Mouse (Mus musculus) embryo, embryonic 11 days (tissue): ENCODE results near the gene Pwwp2b.

Source experiments
- DNase-seq: peaks from one replicate; pipeline ENCODE4 v3.0.0-alpha.2; 2015

Pwwp2b gene

DNA sequence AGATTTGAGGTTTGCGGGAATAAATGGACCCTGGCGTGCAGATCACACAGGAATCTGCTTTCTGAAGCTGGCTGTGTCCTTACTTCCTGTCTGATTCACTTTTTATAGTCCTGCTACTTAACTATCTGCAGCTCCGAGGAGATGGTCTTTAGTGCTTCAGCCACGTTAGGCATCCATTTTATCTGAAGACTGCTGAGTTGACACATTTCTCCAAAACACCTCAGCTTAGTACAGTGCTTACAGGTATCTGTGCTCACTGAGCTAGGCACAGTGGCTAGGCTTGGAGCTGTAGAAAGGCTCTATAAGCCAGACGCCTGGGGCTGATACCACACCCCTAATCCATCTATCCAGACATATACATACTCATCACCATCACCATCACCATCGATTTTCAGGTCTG is 17.4 kb downstream of the Pwwp2b start:
- DNase-seq = no peak

DNA sequence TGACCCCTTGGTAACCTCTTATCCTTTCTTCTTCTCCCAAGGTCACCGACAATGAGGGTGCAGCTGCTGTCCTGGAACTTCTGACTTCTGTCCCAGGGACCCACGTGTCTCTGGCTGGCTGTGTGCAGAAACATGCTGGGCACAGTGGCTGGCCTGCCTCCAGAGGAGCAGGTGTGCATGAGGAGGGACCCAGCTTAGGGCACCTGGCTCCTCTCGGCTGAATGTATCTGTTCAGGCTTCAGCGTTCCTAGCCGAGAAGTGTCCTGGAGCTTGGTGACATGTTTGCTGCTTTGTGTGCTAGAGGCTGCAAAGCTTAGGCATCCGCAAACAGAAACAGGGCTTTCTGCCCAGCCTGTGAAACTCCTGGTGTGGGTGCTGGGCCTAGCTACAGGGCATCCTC is 18.1 kb downstream of the Pwwp2b start:
- DNase-seq = no peak

DNA sequence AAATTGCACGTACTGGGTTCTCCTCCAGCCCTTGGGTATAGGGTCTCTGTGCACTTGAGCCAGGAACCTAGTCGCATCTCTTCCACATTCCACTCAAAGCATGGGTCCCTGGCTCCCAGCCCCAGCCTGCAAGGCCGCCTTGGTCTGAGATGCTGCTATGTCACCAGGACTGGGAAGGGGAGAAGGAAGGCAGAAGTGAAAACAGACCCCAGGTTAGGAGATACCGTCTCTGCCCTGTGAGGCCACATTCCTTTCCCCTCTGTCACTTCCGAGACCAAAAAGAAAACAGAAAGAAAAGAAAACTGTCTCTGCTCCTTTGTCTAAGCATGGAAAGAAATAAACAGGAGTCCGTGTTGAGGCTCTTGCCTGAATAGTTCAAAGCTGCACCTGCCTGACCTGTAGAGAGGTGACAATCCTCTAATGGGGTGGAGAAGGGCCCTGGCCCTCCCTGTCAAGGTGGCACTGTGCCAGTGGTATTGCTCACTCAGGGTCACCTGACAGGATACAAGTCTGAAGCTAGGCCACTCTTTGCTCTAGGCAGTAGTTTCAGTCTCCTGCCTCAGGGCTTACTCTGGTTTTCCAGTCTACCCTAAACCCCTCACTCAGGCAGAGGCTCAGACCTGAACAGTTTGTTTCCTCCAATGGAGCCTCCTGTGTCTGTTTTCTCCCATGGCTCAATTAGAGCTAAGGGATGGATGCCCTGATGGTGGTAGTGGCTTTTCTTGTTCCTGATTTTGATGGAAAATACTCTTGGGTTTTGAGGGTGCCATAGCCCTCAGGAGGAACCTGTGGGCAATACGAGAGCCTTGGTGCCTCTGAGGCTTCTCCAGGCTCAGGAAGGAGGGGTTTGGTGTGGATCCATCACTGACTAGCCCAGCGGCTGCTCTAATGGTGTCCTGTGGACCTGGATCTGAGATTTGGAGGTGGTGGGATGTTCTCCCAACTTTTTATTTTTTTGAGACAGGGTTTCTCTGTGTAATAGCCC is 18.9 kb downstream of the Pwwp2b start:
- no peak for DNase-seq

DNA sequence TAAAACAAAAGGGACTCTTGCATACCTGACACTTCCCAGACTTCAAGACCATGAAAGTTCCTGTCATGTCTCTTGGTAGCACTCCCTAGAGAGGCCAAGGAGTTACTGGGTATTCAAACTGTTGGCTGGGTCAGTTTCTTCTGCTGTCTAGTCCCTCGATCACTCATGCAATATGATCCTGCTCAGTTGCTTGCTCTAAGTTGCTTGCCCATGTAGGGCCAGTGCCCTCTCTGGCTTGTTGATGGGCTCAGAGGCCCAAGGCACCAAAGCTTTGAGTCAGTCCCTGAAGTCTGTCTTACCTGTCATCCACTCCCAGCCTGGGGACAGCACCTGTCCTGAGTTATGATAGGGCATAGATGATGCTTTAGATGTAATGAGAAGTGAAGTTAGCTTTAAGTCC is 22.5 kb downstream of the Pwwp2b start:
- DNase-seq = no peak

DNA sequence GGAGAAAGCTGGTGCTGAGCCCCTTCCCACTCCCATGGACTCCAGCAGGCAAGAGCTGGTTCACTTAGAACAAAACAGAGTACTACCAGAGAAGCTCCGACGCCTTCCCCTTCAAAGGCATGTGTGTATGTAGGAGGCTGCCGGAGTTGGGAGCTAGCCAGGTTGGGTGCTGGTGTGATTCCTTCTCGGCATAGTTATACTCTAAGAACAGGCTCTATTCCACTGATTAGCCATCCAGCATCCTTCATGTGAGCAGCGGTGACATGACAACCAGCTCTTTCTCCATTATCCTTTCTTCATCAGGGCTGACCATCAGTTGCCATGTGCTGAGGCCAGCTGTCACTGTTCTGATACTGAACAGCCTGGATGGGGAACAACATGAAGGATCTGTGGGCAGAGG is 23.6 kb downstream of the Pwwp2b start:
- no peak for DNase-seq

DNA sequence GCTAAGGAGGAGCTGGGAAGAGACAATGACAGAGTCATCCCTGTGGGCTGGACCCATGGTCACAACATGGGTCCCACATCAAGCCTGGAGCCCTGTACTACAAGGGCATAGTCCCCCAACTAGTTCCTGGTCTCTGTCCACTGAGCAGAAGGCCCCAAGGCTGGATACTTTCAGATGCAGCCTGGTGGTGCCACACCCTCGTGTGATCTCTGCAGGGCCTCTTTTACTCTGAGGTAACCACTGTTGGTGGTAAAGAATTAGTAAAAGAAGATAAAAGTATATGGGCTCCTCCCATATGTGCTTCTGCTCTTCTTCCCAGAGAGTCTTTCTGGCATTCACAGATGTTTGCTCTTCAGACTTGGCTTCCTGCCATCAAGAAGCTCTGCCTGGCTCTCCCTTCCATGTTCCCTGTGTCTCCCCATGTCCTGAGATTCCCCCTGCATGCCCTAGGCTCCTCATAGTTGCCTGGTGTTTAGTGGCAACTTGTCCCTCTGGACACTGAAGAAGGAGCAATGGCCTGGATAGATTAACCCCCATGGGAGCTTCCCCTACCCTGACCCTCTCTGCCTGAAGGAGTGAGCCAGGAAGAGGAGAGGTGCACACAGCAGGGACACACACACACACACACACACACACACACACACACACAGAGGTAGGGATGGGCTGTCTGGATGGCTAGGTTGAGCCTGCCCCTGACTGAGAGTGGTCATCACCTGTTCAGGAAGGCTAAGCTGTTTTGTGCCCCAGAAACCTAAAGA is 24.5 kb downstream of the Pwwp2b start:
- DNase-seq = no peak

DNA sequence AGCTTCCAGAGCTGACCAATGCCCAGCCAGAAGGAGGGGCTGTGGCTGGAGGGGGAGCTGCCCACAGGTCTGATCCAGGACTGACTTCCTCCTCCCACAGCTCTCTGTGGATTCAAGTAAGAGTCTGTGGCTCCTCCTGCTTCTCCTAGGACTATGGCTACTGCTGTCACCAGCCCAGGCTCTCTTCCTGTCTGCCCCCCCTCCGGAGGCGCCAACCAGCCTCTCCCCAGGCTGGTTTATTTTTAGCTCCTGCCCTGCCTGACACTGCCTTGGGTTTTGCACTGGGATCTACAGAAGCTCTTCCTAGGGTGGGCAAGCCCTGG is 25.1 kb downstream of the Pwwp2b start:
- peak; percentile 29 for DNase-seq

DNA sequence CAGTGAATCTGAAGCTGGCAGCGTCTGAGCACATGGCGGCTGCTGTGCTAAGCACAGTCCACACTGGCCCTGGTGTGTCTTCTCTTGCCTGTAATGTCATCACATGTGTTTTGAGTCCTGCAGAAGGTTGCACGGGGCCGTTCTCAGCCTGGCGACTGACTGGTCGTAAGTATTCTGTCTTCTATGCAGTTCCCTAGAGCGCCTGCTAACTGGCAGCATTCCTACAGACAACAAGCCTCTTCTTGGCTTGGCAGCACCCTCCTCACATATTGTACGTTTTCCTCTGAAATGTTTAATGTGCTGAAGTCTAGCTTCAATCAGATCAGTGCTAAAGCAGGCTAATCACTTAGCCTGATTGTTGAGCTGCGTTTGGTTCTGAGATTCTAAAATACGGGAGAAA is 27.3 kb downstream of the Pwwp2b start:
- no peak for DNase-seq

DNA sequence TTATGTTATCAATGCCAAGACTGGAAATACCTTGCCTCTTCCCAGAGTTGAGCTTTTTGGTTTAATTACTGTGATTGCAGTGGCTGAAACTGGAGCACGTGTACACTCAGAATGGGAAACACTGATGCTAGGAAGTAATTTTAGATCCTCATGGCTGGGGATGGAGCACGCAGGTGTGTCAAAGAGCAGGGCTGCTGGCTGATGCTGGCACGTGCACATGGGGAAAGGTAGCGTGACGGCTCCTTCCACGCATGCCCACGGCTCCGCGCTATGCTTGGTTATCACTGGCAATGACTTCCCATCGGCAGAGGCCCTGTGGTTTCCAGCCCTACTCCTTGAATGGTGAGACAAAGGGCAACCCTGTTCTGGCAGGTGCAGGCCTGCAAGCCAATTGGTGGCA is 27.9 kb downstream of the Pwwp2b start:
- DNase-seq = no peak

DNA sequence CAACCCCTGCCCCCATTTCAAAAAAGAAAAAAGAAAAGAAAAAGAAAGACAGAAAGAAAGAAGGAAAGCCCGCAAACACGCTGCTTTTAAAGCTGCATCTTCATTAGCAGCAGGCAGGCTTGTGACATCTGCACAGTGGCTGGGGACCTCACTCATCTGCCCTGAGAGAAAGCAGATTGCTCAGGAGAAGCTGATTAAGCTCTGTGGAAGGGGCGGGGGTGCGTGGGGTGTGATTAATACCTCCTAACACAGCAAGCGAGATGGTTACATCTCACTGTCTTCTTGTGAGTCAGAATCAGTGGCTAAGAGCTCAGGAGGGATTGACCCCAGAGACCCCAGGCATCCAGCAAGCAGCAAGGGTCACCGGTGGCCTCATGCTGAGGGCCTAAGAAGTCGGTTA is 29.3 kb downstream of the Pwwp2b start:
- no peak for DNase-seq

DNA sequence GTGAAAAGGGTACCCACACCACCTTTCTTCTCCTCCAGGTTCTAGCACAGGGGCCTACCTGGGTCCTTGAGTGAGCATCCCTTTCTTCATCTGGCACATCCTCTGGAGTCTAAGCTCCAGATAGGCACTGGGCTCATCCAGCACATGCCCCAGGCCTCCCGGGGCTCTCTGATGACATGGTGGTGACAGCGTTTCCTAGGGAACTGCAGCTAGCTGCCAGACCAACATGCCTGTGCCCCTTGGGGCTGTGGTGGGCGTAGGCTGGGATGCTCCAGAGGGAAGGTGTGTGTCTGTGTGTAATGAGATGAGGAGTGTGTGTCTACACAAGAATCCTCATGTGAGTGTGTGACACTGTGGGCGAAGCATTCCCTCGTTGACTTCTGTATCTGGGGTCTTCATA is 31.3 kb downstream of the Pwwp2b start:
- DNase-seq = no peak

DNA sequence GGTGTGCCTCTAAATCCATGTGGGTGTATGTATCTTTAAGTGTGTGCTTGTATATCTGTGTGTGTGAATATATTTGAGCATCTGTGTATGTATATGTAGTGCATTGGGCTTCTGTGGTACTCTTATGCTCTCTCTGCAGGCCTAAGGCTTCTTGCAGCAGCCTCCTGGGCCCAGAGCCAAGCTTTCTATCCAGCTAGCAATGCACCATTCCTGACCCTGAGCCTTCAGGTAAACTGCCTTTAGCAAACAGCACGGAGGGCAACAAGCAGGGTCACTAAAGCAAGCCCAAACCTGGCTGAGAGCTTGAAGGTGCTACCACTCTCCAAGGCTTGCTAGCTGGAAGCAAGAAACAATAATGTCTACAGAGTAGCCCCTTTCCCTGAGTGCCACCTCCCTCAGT is 31.8 kb downstream of the Pwwp2b start:
- DNase-seq = no peak

DNA sequence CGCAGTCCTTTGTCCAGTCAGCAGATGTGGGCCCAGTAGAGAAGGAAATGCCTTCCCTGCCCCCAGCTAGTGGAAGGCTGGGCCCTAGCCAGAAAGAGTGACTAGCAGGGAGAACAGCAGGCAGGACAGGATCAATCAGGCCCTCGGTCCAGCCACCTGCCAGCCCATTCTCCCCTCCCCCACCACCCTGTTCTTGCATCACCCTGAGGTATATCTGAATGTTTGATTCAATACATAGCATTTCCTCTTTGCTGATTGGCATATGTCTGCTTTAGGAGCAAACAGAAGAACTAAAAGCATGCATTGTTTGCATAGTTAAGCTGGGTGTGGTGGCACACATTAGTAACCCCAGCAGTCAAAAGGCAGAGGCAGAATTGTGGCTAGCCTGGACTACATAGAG is 32.9 kb downstream of the Pwwp2b start:
- no peak for DNase-seq

DNA sequence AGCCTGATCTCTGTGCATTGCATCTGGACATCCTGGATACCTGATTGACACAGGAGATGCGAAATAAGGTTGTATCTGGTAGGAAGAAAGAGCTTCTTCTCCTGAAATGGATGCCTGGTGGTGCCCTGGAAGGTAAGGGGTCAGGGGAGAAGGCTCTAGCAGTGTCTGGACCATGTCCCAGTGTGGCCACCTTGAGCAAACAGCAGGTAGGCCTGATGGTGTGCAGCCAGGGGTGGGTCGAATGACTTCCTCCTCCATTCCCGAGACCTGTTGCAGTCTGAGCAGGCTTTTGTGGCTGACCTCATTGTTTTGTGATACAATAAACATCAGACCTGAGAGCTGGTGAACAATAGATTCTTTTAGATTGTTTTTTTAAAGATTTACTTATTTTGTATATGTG is 33.8 kb downstream of the Pwwp2b start:
- DNase-seq = no peak

DNA sequence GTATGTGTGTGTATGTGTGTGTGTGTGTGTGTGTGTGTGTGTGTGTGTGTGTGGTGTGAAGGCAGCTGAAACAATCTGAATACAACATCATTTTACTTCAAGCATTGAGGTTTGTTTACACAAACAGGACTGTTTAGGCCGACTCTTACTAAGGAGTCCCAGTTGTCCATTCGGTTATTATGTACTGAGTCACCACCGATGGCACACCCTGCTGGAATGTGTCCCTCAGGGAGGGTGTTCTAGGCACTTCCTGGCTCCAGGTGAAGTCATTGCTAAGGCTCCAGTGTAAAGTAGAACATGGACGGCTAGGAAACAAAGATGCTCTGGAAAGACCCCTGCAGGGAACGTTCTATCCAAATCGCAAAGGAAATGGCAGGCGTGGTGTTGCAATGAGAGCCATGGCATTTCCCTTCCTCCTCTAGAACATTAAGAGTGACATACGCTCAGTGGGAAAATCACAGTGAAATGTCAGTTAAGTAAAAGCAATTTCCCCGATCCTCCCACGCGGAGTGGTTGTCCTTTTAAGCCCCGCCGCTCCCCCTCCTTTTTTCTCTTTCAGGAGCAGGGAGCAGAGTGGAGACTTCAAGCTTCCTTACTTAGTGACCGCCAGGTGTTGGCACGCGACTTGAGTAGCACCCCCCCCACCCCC is 37.1 kb downstream of the Pwwp2b start:
- DNase-seq = no peak

DNA sequence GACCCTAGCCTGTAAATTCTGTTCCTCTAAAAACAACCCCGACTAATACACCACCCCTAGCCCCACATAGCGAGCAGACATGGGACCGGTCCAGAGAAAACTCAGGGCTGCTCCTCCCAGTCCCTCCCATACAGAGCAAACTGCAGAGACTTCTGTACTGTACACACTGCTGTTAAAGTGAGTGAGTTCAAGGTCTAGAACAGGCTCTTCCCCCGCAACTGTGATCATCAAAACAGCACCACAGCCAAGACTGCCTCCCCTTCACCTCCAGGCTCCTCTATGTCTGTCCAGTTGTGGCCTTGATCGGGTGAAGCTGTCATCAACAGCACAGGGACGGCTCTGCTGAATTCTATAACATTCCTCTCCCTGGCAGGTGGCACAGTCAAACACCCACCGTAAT is 40.3 kb downstream of the Pwwp2b start:
- no peak for DNase-seq

DNA sequence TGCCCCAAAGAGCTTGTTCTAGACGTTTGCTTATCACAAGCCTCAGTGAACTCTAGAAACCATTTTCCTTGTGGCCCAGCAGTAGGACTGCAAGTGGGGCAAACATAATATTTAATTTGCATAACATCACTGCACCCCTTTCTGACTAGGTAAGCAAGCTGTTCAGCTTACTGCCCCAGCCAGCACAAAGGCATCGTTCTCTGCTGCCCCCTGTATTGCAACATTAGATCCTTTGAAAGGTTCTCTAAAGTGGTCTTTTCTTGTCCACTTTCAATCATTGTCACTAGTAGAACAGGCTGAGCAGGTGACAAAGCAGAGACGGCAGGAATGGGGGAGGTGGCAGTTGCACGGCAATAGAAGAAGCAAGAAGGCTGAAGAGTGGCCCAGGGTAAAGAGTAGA is 45.1 kb downstream of the Pwwp2b start:
- no peak for DNase-seq

DNA sequence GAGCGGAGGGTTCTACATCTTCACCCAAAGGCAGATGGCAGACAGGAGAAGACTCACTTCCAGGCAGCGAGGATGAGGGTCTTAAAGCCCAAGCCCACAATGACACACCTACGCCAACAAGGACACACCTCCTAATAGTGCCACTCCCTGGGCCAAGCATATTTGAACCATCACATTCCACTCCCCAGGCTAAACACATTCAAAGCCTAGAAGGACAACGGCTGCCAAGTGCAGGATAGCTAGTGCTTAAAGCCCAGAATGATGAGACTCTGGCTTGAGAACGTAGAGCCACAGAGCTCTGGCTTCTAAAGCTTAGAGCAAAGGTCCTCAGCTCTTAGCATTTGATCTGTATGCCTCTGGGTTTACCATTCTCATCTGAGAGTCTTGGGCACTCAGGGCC is 45.8 kb downstream of the Pwwp2b start:
- no peak for DNase-seq

DNA sequence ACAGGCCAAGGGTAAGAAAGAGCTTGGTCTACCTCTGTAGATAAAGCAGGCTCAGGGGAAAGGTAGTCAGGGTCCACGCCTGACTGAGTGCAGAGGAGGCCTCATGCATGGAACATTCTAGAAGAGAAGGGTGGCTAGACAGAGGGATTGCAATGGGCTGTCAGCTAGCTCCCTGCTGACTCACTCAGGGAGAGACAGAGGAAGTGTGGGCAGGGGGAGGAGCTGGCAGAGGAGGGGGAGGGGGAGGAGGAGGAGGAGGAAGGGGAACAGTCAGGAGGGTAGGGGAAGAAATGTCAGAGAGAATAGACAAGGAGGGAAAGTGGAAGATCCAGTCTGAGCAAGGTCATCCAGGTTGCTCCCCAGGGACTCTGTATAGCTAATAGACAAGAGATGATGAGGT is 47.4 kb downstream of the Pwwp2b start:
- no peak for DNase-seq

DNA sequence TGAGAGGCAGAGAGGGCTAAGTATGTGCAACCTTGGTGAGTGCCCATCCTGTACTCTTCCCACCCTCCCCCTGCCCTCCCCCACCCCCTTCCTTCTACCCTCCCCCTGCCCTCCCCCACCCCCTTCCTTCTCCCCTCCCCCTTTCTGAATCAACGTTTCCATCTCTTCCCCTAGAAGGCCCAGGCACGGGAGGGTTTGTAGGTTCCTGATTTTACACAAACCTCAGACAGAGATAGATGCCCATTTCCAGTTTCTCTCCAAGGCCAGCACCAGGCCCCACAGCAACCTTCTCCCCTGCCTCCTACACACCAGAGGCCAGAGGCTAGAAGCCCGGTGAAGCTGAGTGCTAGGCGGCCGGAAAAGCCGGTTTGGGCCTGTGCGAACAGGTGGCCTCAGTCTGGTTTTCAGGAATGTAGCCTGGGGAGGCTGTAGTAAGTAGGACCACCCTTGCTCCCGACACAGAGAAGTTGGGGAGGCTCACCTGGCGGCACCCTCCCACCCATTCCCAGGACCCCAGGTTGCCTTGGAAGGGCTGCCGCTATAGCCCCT is 48.3 kb downstream of the Pwwp2b start:
- DNase-seq = peak; percentile 29

DNA sequence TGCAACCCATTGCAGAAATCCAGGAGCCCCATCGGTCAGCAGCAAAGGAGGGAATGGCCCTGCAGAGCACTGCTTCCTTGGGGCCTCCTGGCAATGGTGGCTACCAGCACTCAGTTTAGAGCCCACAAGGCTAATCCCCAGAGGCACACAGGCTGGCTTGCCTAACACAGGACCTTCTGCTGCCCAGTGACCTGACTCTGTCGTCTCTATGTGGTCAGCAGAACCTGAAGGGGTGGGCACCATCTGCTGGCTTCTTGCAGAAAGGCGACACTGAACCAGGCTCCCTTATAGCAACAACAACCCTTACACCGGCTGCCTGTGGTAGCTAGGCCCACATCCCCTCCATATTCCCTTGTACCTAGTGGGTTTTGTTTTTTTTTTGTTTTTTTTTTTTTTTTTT is 50.2 kb downstream of the Pwwp2b start:
- DNase-seq = peak; percentile 66

DNA sequence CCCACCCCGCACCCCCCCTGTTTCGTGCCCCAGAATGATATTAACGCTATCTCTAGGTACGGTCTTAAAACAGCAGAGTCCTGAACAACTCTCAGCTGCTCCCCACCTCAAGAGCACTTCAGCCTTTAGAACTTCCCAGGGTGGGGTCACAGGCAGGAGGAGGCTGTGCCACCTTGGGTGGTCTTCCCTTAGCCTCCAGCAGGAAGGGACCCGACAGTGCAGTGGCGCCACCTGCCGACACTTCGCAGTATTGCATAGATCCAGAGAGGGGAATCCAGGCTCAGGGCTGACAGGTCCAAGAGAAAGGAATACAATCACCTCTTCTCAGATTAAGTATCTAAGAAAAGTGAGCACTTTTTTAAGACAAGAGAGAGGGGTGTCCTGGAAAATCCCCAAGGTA is 51.1 kb downstream of the Pwwp2b start:
- DNase-seq = peak; percentile 84

DNA sequence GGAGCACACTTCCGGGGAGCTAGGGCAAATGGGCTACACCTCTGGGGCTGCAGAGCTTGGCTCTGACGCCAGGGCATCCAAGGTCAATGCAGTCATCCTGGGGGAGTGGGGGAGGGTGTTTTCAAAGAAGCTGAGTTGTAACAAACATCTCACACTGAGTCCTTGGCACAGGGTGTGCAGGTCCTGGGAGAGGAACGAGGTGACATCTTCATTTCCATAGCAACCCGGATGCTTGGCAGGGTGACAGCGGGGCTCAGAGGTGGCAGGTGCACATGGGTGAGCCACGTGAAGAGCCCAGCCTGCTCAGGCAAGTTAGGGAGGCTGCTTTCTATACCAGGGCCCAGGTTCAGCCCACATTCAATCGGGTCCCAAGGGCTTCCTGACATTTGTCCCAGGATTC is 52.1 kb downstream of the Pwwp2b start:
- DNase-seq = no peak

DNA sequence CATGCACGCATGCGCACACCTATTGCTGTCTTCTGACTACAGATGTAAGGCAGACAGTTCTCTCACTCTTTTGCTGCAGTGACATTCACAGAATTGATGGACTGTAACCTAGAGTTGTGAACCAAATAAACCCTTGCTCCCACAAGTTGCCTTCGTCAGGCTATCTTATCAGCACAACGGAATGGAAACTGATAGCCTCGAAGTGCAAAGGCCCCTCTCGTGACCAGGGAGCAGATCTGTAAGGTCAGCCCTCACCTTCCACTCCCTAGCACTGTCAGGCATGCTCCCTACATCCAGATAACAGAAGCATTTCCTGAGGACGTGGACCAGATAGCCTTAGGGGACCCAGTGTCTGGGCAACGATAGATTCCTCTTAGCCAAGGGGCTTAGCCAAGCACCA is 53.2 kb downstream of the Pwwp2b start:
- no peak for DNase-seq
